Mouse (Mus musculus): ENCODE data around the gene Aox3. TPM values are rescaled to one million over a fixed set of nuclear protein-coding genes. Genes with fewer than 3 reads are reported as not detected.

Aox3 gene
- polyA plus RNA-seq, 1 experiment from 2014 or later: 0.20 TPM

- Histone ChIP-seq H3K4me3 (replicated peaks) (no peak overlapping the region), H3K4me1 (no peaks in the 10 kb centered on the region), H3K9me3 (no peaks in the 10 kb centered on the region), H3K27ac (no peak overlapping the region), H3K27me3 (no peaks in the 10 kb centered on the region), H3K9ac (no peak overlapping the region), H3K36me3 (replicated peaks) (no peaks in the 10 kb centered on the region), H3K4me2 (no peak overlapping the region)
- WGBS: 86% methylated on average over 7 of the region's 7 CpGs
- no peak for ATAC-seq (ENCODE audit: low FRiP score)
Measured at GRCm38 (mm10) chr1:58215956-58216532, 103.1 kb downstream of the Aox3 start.

- no peak for ATAC-seq (ENCODE audit: low FRiP score)
- no peak overlapping the region for H3K27ac ChIP-seq
- H3K27me3 ChIP-seq: no peaks in the 10 kb centered on the region
- H3K36me3 ChIP-seq (replicated peaks): no peaks in the 10 kb centered on the region
- H3K4me3 ChIP-seq (replicated peaks): no peak overlapping the region
- H3K9ac ChIP-seq: no peak overlapping the region
- no peaks in the 10 kb centered on the region for H3K4me1 ChIP-seq
- H3K9me3 ChIP-seq: no peaks in the 10 kb centered on the region
- 60% methylated on average over 6 of the region's 6 CpGs for WGBS
- no peak overlapping the region for H3K4me2 ChIP-seq
Measured at GRCm38 (mm10) chr1:58221070-58221469, 108.1 kb downstream of the Aox3 start.

GRCm38 (mm10) chr1:58221879-58222278 is 108.9 kb downstream of the Aox3 start:
- no peak for ATAC-seq (ENCODE audit: low FRiP score)
- WGBS: 79% methylated on average over 5 of the region's 5 CpGs
- H3K36me3 ChIP-seq (replicated peaks): no peaks in the 10 kb centered on the region

GRCm38 (mm10) chr1:58228086-58228485 is 115.2 kb downstream of the Aox3 start:
- H3K4me1 ChIP-seq: no peaks in the 10 kb centered on the region
- H3K36me3 ChIP-seq (replicated peaks): no peaks in the 10 kb centered on the region
- no peaks in the 10 kb centered on the region for H3K9me3 ChIP-seq
- no peaks in the 10 kb centered on the region for H3K27me3 ChIP-seq
- no peak overlapping the region for H3K4me3 ChIP-seq (replicated peaks)
- H3K9ac ChIP-seq: no peak overlapping the region
- no peak for ATAC-seq (ENCODE audit: low FRiP score)
- WGBS: 78% methylated on average over 6 of the region's 6 CpGs
- no peak overlapping the region for H3K27ac ChIP-seq
- H3K4me2 ChIP-seq: no peak overlapping the region

More at GRCm38 (mm10) chr1:58221879-58222278, 108.9 kb downstream of the Aox3 start:
- no peaks in the 10 kb centered on the region for H3K27me3 ChIP-seq
- no peaks in the 10 kb centered on the region for H3K4me1 ChIP-seq
- H3K4me2 ChIP-seq: no peak overlapping the region
- no peak overlapping the region for H3K4me3 ChIP-seq (replicated peaks)
- H3K27ac ChIP-seq: no peak overlapping the region
- H3K9me3 ChIP-seq: no peaks in the 10 kb centered on the region
- H3K9ac ChIP-seq: no peak overlapping the region

- Histone ChIP-seq H3K4me2 (no peak overlapping the region), H3K9me3 (no peaks in the 10 kb centered on the region), H3K4me1 (no peaks in the 10 kb centered on the region), H3K36me3 (replicated peaks) (no peaks in the 10 kb centered on the region), H3K9ac (no peak overlapping the region), H3K4me3 (replicated peaks) (no peak overlapping the region), H3K27ac (no peak overlapping the region), H3K27me3 (no peaks in the 10 kb centered on the region)
- ATAC-seq (ENCODE audit: low FRiP score): no peak
Measured at GRCm38 (mm10) chr1:58228916-58229315, 116.0 kb downstream of the Aox3 start.

- Histone ChIP-seq H3K27ac (no peak overlapping the region), H3K9me3 (no peaks in the 10 kb centered on the region), H3K4me1 (no peaks in the 10 kb centered on the region), H3K4me2 (no peak overlapping the region), H3K36me3 (replicated peaks) (no peaks in the 10 kb centered on the region), H3K4me3 (replicated peaks) (no peak overlapping the region), H3K27me3 (no peaks in the 10 kb centered on the region), H3K9ac (no peak overlapping the region)
- no peak for ATAC-seq (ENCODE audit: low FRiP score)
- 90% methylated on average over 4 of the region's 4 CpGs for WGBS
Measured at GRCm38 (mm10) chr1:58229774-58230173, 116.8 kb downstream of the Aox3 start.

GRCm38 (mm10) chr1:58230542-58230941 is 117.6 kb downstream of the Aox3 start:
- no peak overlapping the region for H3K4me3 ChIP-seq (replicated peaks)
- no peaks in the 10 kb centered on the region for H3K4me1 ChIP-seq
- H3K4me2 ChIP-seq: no peak overlapping the region
- no peak overlapping the region for H3K27ac ChIP-seq
- 70% methylated on average over 5 of the region's 5 CpGs for WGBS
- H3K27me3 ChIP-seq: no peaks in the 10 kb centered on the region
- H3K36me3 ChIP-seq (replicated peaks): no peaks in the 10 kb centered on the region
- ATAC-seq (ENCODE audit: low FRiP score): no peak
- H3K9me3 ChIP-seq: no peaks in the 10 kb centered on the region
- no peak overlapping the region for H3K9ac ChIP-seq

GRCm38 (mm10) chr1:58235405-58235804 is 122.5 kb downstream of the Aox3 start:
- 54% methylated on average over 5 of the region's 5 CpGs for WGBS
- no peaks in the 10 kb centered on the region for H3K27me3 ChIP-seq
- H3K4me1 ChIP-seq: no peaks in the 10 kb centered on the region
- no peak overlapping the region for H3K4me2 ChIP-seq
- no peak overlapping the region for H3K4me3 ChIP-seq (replicated peaks)
- H3K27ac ChIP-seq: no peak overlapping the region
- H3K9ac ChIP-seq: no peak overlapping the region
- no peak for ATAC-seq (ENCODE audit: low FRiP score)
- no peaks in the 10 kb centered on the region for H3K9me3 ChIP-seq
- H3K36me3 ChIP-seq (replicated peaks): no peaks in the 10 kb centered on the region

- no peak overlapping the region for H3K9ac ChIP-seq
- ATAC-seq (ENCODE audit: low FRiP score): no peak
- no peak overlapping the region for H3K4me2 ChIP-seq
- no peaks in the 10 kb centered on the region for H3K9me3 ChIP-seq
- 87% methylated on average over 4 of the region's 4 CpGs for WGBS
- H3K4me3 ChIP-seq (replicated peaks): no peak overlapping the region
- no peaks in the 10 kb centered on the region for H3K36me3 ChIP-seq (replicated peaks)
- H3K27ac ChIP-seq: no peak overlapping the region
- H3K27me3 ChIP-seq: no peaks in the 10 kb centered on the region
- no peaks in the 10 kb centered on the region for H3K4me1 ChIP-seq
Measured at GRCm38 (mm10) chr1:58237527-58238299, 124.8 kb downstream of the Aox3 start.

- no peaks in the 10 kb centered on the region for H3K36me3 ChIP-seq (replicated peaks)
- H3K9ac ChIP-seq: no peak overlapping the region
- 92% methylated on average over 5 of the region's 5 CpGs for WGBS
- H3K9me3 ChIP-seq: no peaks in the 10 kb centered on the region
- H3K27ac ChIP-seq: no peak overlapping the region
- no peak overlapping the region for H3K4me3 ChIP-seq (replicated peaks)
- no peak for ATAC-seq (ENCODE audit: low FRiP score)
- no peak overlapping the region for H3K4me2 ChIP-seq
- H3K27me3 ChIP-seq: no peaks in the 10 kb centered on the region
- no peaks in the 10 kb centered on the region for H3K4me1 ChIP-seq
Measured at GRCm38 (mm10) chr1:58238440-58238839, 125.5 kb downstream of the Aox3 start.

GRCm38 (mm10) chr1:58238961-58239360 is 126.0 kb downstream of the Aox3 start:
- Histone ChIP-seq H3K36me3 (replicated peaks) (no peaks in the 10 kb centered on the region), H3K27me3 (no peaks in the 10 kb centered on the region), H3K9me3 (no peaks in the 10 kb centered on the region), H3K4me2 (no peak overlapping the region), H3K4me1 (no peaks in the 10 kb centered on the region), H3K4me3 (replicated peaks) (no peak overlapping the region), H3K9ac (no peak overlapping the region), H3K27ac (no peak overlapping the region)
- no peak for ATAC-seq (ENCODE audit: low FRiP score)
- 94% methylated on average over 9 of the region's 9 CpGs for WGBS

GRCm38 (mm10) chr1:58240347-58240746 is 127.4 kb downstream of the Aox3 start:
- Histone ChIP-seq H3K4me1 (no peaks in the 10 kb centered on the region), H3K36me3 (replicated peaks) (no peaks in the 10 kb centered on the region), H3K9me3 (no peaks in the 10 kb centered on the region), H3K9ac (no peak overlapping the region), H3K27me3 (no peaks in the 10 kb centered on the region), H3K4me3 (replicated peaks) (no peak overlapping the region), H3K27ac (no peak overlapping the region), H3K4me2 (no peak overlapping the region)
- ATAC-seq (ENCODE audit: low FRiP score): no peak
- 76% methylated on average over 6 of the region's 6 CpGs for WGBS

- Histone ChIP-seq H3K4me3 (replicated peaks) (no peak overlapping the region), H3K9me3 (no peaks in the 10 kb centered on the region), H3K27me3 (no peaks in the 10 kb centered on the region), H3K36me3 (replicated peaks) (no peaks in the 10 kb centered on the region), H3K4me2 (no peak overlapping the region), H3K9ac (no peak overlapping the region), H3K27ac (no peak overlapping the region), H3K4me1 (no peaks in the 10 kb centered on the region)
- WGBS: 74% methylated on average over 3 of the region's 3 CpGs
- no peak for ATAC-seq (ENCODE audit: low FRiP score)
Measured at GRCm38 (mm10) chr1:58244487-58244886, 131.6 kb downstream of the Aox3 start.
